Mouse (Mus musculus): Measurements from ENCODE around the gene Srsf1.

DNA sequence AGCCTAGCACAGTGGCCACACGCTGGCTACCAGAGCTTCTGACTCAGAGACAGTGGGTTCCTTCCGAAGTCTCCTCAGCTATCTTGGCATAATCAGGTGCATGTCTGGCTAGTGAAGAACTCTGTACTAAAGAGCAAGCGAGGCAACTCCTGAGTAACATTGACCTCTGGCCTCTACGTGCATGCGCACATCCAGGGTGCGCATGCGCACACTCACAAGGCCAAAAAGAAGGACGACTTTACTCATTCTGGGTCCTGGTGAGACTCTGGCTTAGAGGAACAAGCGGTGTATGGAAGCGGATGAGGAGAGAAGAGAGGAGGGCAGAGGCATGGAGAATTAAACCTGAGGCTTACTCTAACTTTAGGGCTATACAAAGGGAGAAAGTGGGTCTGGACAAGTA, 33.5 kb upstream of the Srsf1 start:
- no peak for TF ChIP-seq CTCF (IDR thresholded peaks at IDR 0.05; ENCODE audit: low read depth, low read length)
- TF ChIP-seq EP300 (IDR thresholded peaks at IDR 0.05; ENCODE audit: insufficient read depth, low read depth, low read length): no peak

All from ES-Bruce4 (cell line).